Mouse (Mus musculus) cerebellum, adult 18-20 months (tissue): ENCODE data around the gene Vmn1r178.
"Not testable (repeated sequence)": the region's sequence is repeated elsewhere in the genome, so short reads cannot be mapped to it uniquely, and the experiment has no call there.

ENCODE experiments used
- DNase-seq, 2 experiments: peaks; one replicate each; pipeline ENCODE4 v3.0.0; 2021

Vmn1r178 gene

GRCm38 (mm10) chr7:23891709-23892108 is at the start of gene Vmn1r178:
TSS of gene Vmn1r178 (plus strand) at chr7:23892009.
- DNase-seq, result no peak

DNA sequence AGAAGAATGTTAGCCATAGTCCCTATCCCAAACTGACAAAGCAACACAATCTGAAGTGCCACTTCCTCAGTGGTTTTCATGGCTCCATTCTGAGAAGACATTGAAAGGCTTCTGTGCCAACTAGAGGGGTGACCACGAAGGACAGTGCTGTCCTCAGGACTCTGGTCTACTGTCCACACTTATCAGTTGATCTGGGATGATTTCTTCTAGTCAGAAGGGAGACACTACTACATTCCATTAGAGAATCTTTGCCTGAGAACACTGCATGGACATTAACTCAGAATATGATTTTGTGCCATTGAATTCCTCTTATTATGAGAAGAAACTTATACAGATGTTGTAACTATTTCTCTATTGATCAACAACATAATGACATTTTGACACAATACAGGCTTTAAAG is 25.5 kb upstream of the Vmn1r178 start, which contains the start of gene Vmn1r177:
Gene Vmn1r177, minus strand, starts transcription at position 101 of the 400 bp plus-strand sequence.
- DNase-seq, result not testable (repeated sequence)

DNA sequence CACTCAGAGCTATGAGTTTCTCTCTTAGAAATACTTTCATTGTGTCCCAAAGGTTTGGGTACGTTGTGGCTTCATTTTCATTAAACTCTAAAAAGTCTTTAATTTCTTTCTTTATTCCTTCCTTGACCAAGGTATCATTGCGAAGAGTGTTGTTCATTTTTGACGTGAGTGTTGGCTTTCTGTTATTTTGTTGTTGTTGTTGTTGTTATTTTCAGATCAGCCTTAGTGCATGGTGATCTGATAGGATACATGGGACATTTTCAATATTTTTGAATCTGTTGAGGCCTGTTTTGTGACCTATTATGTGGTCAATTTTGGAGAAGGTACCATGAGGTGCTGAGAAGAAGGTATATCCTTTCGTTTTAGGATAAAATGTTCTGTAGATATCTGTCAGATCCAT is 14.9 kb upstream of the Vmn1r178 start:
- not testable (repeated sequence) for DNase-seq

DNA sequence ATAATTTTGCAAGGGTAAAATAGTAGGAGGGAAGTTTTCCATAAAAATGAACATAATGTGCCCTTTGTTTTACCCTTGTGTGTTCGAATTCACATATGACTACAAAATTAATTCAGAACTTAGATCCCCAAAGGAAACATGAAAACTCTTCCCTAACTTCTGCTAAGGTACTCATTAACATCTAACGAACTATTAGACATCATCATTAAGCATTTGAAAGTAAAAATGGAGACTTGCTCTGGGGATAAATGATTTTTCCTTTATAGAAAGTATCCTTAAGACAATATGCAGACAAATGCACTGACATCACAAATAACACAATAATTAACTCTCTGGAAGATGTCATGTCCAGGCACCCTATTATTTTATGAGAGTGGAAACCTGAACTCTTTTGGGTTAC is 34.9 kb downstream of the Vmn1r178 start, which contains the start of gene Vmn1r179:
Gene Vmn1r179, plus strand, starts transcription at position 301 of the 400 bp plus-strand sequence.
- no peak for DNase-seq
